Mouse (Mus musculus) erythroblast, embryonic 14.5 days (primary cell): ENCODE data around the gene C3.

Source experiments
- GATA1 ChIP-seq: IDR thresholded peaks from 2 replicates; pipeline ENCODE4 v1.6.1; 2012; ENCODE audit warnings: low read length, inconsistent platforms, mixed read lengths
- TAL1 ChIP-seq: IDR thresholded peaks from 3 replicates; pipeline ENCODE4 v1.6.1; 2012; ENCODE audit warnings: low read length, inconsistent platforms, mixed read lengths

DNA sequence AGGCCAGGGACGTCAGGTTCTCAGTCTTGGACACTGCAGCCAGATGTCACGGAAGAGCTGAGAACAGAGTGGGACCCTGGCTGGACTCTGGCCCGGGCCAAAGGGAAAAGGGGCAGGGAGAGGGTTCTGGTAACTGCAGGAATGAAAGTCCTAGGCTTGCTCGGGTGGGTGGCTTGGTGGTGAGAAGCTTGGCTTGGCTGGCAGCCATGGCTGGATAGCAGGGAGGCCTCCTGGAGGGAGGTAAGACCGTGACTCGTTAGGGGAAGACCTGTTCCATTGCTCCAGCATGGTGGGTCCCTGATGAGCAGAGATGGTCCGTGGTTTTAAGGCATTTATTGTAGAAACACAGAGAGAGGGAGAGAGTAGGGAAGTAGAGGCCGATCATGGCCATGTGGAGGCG is 43.4 kb upstream of the C3 start:
- TF ChIP-seq TAL1 (no peak), GATA1 (no peak)
